Mouse (Mus musculus) G1E (cell line): Measurements from ENCODE around the gene Cd84.

Experiments
- CTCF ChIP-seq: IDR thresholded peaks from 2 replicates; pipeline ENCODE4 v1.5.1; 2012; ENCODE audit warnings: low read depth, low read length, inconsistent platforms, mixed read lengths
- GATA1 ChIP-seq: IDR thresholded peaks from 2 replicates; pipeline ENCODE4 v1.6.1; 2012; ENCODE audit warnings: borderline replicate concordance, low read length, inconsistent platforms, mixed read lengths

GRCm38 (mm10) chr1:171915638-171916458, 76.4 kb downstream of the Cd84 start:
- TF ChIP-seq CTCF, result no peak
- TF ChIP-seq GATA1, result no peak
